17 mouse cellular contexts compared by ENCODE assay signal in the genomic region with DNA sequence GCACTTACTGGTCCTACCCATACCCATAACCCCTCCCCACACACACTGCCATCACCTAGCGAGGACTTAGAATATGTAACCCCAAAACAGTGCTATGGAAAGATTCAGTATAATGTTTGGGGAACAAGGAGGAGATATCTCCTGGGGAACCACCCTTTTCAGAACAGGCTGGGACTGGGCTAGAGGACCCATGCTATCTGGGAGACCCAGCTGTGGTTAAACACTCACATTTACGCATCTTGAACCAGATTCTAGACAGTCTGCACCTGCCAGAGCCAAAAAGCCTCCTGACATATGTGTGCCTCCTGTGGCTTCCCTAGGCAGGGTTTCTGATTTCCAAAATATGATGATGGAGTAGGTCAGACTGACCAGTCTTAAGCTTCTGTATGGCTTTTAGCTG.
DNase-seq lines count a peak whose midpoint lies in the region; ATAC-seq and TF ChIP-seq lines count a peak whose summit lies in the region.
"Had no signal": no experiment of that assay in that cellular context is flagged by ENCODE, and none has a peak within 500 bp of the region (broad histone marks: within the 10 kb centered on the region; RNA-seq: fewer than 3 reads in every experiment).

No protein-coding gene starts in this region.

- H3K4me2 ChIP-seq in heart, embryonic 11.5 days, result no peak overlapping the region
- H3K4me2 ChIP-seq in limb, embryonic 13.5 days (replicated peaks), result no peak overlapping the region
- H3K4me2 ChIP-seq: embryonic facial prominence, embryonic 12.5 days; kidney, embryonic 15.5 days; midbrain, embryonic 12.5 days had no signal

- peaks cover 87% of the 10 kb centered on the region for H3K4me1 ChIP-seq in heart, embryonic 11.5 days (ENCODE audit: control insufficient read depth, insufficient read depth, low read length)
- H3K4me1 ChIP-seq in limb, embryonic 13.5 days, result peaks cover 72% of the 10 kb centered on the region

- ATAC-seq in heart, embryonic 11.5 days (replicated peaks; ENCODE audit: insufficient number of reproducible peaks, low FRiP score, low TSS enrichment), result no peak
- ATAC-seq in limb, embryonic 13.5 days (ENCODE audit: low FRiP score, low read depth), result no peak
- ATAC-seq in megakaryocyte progenitor cell, adult 5-6 weeks (replicated peaks; ENCODE audit: poor library complexity), result peak; percentile 44
- ATAC-seq in megakaryocyte, adult 5-6 weeks (ENCODE audit: poor library complexity, severe bottlenecking), result no peak
- ATAC-seq: forebrain, embryonic 14.5 days had no signal

- H3K27me3 ChIP-seq in heart, embryonic 11.5 days (ENCODE audit: control insufficient read depth, insufficient read depth, low read length), result no peaks in the 10 kb centered on the region
- H3K27me3 ChIP-seq in limb, embryonic 13.5 days, result no peaks in the 10 kb centered on the region
- H3K27me3 ChIP-seq: embryonic facial prominence, embryonic 12.5 days; kidney, embryonic 15.5 days; midbrain, embryonic 12.5 days had no signal

- TF ChIP-seq CTCF in layer of hippocampus, adult 2 months (conservative IDR thresholded peaks at IDR 0.05), result no peak

- H3K9ac ChIP-seq in heart, embryonic 11.5 days (ENCODE audit: low read depth, low read length), result no peak overlapping the region; the same call in 1 of the 2 replicates
- H3K9ac ChIP-seq in limb, embryonic 13.5 days, result no peak overlapping the region
- H3K9ac ChIP-seq: embryonic facial prominence, embryonic 12.5 days; kidney, embryonic 15.5 days; midbrain, embryonic 12.5 days had no signal

- DNase-seq in heart, adult 9 months (ENCODE audit: low spot score in 2 of 2), result no peak
- no peak for DNase-seq in layer of hippocampus, adult 2 months (ENCODE audit: low spot score in 2 of 2)
- DNase-seq in layer of hippocampus, postnatal 36 days, result no peak
- no peak for DNase-seq in T-cell, adult 2 months (ENCODE audit: low spot score)
- DNase-seq: adrenal gland, postnatal 25 days; B cell, adult 2 months; cerebellum, postnatal 10 days; lung, postnatal 14 days; right cerebral cortex, postnatal 25 days had no signal

- H3K36me3 ChIP-seq in heart, embryonic 11.5 days (ENCODE audit: control insufficient read depth, insufficient read depth, low read length), result no peaks in the 10 kb centered on the region
- H3K36me3 ChIP-seq in limb, embryonic 13.5 days, result no peaks in the 10 kb centered on the region
- H3K36me3 ChIP-seq: embryonic facial prominence, embryonic 12.5 days; kidney, embryonic 15.5 days; midbrain, embryonic 12.5 days had no signal

- H3K27ac ChIP-seq in heart, embryonic 11.5 days (ENCODE audit: low read depth, low read length), result peak overlapping the region; percentile 64; the same call in 1 of the 2 replicates
- peak overlapping the region; percentile 67; the same call in 1 of the 2 replicates for H3K27ac ChIP-seq in layer of hippocampus, adult 2 months
- peak overlapping the region; percentile 82; the same call in 1 of the 2 replicates for H3K27ac ChIP-seq in limb, embryonic 13.5 days
- H3K27ac ChIP-seq: kidney, embryonic 15.5 days; midbrain, embryonic 12.5 days had no signal

- 85% methylated on average over 2 of the region's 2 CpGs for WGBS in heart, embryonic 11.5 days (ENCODE audit: insufficient replicate concordance)
- 77% methylated on average over 2 of the region's 2 CpGs for WGBS in limb, embryonic 13.5 days

- no peaks in the 10 kb centered on the region for H3K9me3 ChIP-seq in heart, embryonic 11.5 days (replicated peaks; ENCODE audit: control insufficient read depth, low read length)
- no peaks in the 10 kb centered on the region for H3K9me3 ChIP-seq in limb, embryonic 13.5 days
- H3K9me3 ChIP-seq: embryonic facial prominence, embryonic 12.5 days; kidney, embryonic 15.5 days; midbrain, embryonic 12.5 days had no signal

- no peak overlapping the region for H3K4me3 ChIP-seq in heart, embryonic 11.5 days (ENCODE audit: low read depth, low read length)
- H3K4me3 ChIP-seq in layer of hippocampus, adult 2 months, result no peak overlapping the region
- no peak overlapping the region for H3K4me3 ChIP-seq in limb, embryonic 13.5 days
- H3K4me3 ChIP-seq: embryonic facial prominence, embryonic 12.5 days; kidney, embryonic 15.5 days; midbrain, embryonic 12.5 days had no signal
